Mouse (Mus musculus) naive thymus-derived CD4-positive, alpha-beta T cell, adult 2 months (primary cell): ENCODE results near the gene Slc16a12.
"Not testable (repeated sequence)": the region's sequence is repeated elsewhere in the genome, so short reads cannot be mapped to it uniquely, and the experiment has no call there.

Source experiments
- DNase-seq: peaks from one replicate; pipeline ENCODE4 v3.0.0-alpha.2; 2011; ENCODE audit warnings: low read depth

Slc16a12 gene

DNA sequence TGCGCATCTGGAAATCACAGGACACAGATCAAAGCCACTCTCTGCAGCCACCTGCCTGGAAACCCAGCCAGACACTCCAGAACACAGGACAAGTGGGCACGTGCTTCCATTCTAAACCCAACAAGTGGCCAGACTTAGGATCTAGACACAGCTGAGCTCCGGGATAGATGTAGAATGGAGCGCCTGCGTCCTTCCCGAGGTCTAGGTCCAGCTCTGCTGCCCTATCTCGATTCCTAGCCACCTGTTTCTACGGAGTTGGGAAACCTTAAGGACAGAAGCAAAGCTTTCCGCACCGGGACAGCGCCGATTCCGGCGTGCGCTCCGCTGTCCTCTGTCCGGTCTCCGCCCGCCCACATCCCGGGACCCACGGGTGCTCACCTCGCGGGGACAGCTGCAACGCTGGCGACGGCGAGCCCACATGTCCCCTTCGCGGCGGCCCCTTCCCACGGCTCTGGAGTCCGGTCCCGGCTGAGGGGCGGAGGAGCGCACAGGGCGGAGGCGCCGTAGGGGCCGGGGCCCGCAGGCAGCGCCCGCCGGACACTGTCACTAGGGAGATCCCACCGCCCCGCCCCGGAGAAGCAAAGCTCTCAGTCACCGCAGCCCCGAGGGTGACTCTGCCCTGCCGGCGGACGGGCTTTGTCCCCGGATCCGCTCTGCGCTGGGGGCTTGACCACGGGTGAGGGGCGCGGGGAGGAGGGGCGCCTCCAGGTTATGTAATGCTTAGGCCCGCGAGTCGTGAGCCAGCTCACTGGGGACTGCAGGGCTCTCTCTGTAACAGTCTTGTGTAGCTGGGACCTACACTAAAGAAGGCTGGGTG lies at the start of gene Slc16a12:
Gene Slc16a12, minus strand, starts transcription at position 602 of the 817 bp plus-strand sequence.
- no peak for DNase-seq

DNA sequence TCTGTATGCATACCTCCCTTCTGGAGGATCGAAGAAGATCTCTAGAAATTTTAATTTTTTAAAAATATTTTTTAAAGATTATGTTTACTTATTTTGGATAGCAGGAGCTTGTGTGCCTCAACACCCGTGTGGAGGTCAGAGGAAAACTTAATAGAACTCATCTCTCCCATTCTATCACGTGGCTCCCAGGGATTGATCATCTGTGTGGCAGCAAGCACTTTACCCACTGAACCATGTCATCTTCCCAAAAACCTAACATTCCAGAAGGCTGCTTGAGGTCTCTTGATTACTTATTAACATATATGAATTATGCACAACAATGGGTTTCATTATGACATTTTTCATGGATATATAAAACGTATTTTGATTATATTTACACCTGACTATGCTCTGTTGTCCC lies 49.3 kb upstream of the Slc16a12 start:
- DNase-seq, result no peak

DNA sequence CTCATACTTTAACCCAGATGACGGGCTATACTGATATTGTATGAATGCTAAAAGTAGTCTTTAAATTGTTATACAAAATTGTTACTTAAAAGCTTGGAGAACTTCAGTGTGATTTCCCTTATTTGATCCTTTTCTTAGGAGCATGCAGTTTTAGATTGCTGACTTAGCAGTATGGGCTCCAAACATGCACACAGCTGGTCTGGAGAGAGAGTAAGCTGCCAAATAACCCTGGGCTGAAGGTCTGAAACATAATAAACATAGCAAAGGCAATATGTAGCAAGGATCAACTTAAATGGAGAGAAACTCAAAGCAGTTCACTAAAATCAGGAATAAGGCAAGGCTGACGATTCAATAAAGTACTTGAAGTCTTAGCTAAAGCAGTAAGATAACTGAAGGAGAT lies 35.4 kb upstream of the Slc16a12 start:
- DNase-seq, result no peak

GRCm38 (mm10) chr19:34778993-34779392 lies 31.9 kb upstream of the Slc16a12 start:
- DNase-seq, result no peak

GRCm38 (mm10) chr19:34778098-34778497 lies 31.0 kb upstream of the Slc16a12 start:
- DNase-seq, result no peak

DNA sequence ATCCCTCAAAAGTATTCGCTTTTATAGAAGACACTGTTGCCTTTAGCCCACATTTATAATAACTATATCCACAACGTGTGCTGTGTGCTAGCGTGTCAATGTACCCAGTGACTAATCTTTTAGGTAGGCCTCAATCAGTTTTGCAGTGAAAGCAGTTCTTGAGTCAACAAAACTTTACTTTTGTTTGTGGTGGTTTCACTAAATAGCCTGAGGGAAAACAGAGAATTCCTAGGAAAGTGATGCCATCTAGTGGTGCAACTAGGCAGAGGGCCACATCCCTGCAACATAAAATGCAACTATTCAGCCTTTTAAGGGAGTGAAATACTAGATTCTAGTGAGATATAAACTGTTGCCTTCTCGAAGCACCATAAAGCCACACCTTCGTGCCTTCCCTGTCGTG lies 25.7 kb upstream of the Slc16a12 start:
- DNase-seq, result peak; percentile 54

- no peak for DNase-seq
Measured at GRCm38 (mm10) chr19:34770764-34771163, 23.7 kb upstream of the Slc16a12 start.

GRCm38 (mm10) chr19:34758754-34759153 lies 11.7 kb upstream of the Slc16a12 start:
- no peak for DNase-seq

DNA sequence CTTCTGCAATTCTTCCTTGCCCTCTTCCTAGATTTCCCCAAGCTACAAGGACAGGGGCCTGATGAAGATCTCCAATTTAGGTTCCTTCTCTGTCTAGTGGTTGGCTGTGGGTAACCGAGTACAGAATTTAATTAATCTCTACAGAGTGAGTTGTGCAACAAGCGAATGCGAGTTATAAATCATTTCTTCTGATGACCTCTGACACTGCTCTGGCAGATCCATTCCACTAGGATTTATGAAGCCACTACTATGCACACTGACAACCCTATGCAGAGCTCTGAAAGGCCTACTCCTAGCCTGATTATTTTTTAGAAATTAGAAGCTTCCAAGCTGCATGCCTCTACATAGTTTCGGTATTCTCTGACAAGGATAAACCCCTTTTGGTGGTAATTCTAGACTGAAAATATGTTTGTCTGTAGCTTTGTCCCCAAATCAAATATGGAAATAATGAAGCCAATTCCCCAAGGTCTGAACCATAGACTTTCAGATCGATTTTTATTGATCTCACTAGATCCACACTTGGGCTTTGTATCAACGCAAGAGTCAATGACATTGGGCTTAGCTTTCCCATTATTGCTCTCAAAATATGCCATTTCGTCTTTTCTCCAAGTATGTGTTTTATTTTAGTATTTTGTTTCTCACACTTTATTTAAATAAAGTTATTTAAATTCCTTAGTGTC lies 9.6 kb upstream of the Slc16a12 start:
- no peak for DNase-seq

DNA sequence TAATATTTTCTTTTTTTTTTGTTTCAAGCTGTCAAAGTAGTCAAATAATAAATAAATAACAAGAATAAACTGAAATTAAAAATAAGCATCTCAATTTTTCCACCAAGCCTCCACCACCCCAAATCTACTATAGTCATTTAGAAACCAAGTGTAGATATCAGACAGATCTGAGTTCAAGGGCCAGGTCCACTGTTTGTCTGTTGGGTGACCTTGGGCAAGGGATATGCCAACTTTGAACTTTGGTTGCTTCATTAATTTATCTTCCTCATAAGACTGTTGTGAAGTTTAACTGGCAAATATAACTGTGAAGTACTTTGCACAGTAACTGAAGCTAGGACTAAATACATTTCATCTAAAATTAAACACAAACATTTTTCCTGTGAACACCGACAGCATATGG lies 8.6 kb upstream of the Slc16a12 start:
- DNase-seq, result no peak

DNA sequence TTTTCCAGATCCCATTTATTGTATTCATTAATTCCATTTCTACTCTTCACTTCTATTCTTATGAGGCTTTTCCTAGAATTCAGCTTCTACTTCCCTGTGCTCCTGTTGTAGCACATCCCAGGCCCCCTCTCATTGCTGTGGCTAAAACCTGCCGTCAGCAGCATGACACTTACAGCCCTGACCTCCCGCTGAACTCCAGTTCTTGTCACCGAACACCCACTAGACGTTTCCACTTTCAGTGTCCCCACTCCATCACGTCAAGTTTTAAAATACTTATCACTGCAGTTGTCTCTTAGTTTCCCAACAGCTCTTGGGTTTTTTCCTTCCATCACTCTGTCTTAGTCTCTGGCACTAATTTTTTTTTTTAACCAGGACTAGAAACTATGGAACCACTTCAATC lies 6.2 kb upstream of the Slc16a12 start:
- no peak for DNase-seq

DNA sequence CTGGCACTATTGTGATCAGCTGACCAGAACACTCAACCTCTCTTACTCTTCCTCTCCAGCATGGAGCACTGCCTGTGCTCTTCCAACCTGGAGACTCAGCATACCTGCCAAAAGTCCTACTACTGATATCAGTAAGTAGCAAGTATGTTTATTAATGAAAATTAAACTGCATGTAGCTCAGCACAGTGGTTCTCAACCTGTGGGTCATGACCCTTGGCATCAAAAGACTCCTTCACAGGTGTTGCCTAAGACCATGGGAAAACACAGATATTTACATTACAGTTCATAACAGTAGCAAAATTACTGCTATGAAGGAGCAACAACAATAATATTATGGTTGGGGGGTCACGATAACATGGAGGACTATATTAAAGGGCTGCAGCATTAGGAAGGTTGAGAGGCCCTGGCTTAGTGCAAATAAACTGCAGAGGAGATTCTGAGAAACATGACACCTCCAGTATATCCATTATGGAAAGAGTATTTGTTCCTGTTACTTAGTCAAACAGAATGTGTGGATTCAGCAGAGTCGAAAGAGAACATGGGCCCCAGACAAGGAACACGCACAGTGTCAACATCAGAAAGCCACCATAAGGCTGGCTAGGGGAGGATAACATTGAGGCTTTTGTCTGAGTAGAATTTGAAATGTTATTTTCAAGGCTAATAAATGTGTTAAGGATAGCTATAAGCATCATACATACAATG lies 5.5 kb upstream of the Slc16a12 start:
- DNase-seq, result no peak

- peak; percentile 18 for DNase-seq
Measured at GRCm38 (mm10) chr19:34751150-34751549, 4.1 kb upstream of the Slc16a12 start.

DNA sequence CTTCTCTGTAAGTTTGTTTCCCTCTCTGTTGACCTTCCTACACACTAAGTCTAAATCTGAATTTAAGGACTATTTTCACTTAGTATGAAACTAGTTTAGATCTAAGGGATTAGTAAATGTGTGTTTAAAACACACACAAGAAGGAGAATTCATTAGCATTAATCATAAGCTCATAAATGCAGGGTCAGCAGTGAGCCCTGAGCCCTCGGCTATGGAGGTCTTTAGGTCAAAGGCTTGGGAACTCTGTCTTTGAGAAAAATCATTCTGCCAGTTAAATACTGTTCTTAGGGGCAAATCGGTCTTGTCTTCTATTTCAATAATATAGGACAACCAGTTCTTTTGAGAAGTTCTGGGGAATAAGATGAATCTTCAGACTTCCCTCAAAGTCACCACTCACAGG lies 1.9 kb upstream of the Slc16a12 start:
- no peak for DNase-seq

GRCm38 (mm10) chr19:34747969-34748368 lies 880 bp upstream of the Slc16a12 start:
- DNase-seq, result not testable (repeated sequence)

DNA sequence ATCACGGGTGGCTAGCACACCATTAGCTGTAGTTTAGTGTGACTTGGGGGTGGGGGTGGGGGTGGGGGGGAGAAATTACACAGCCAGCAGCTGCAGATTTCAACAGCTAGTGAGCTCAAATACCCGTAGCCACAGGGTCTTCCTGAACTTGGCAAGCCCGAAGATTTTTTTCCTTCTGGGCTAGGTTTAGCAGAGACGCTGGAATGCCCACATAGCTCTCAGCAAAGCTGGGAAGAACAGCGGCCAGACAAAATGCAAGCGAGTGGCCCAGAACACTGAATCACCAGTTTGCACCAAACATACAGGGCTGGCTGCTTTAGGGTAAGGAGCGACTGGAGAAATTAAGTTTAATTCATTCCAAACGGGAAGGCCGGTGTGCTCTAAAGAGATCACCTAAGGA lies 888 bp downstream of the Slc16a12 start:
- no peak for DNase-seq

DNA sequence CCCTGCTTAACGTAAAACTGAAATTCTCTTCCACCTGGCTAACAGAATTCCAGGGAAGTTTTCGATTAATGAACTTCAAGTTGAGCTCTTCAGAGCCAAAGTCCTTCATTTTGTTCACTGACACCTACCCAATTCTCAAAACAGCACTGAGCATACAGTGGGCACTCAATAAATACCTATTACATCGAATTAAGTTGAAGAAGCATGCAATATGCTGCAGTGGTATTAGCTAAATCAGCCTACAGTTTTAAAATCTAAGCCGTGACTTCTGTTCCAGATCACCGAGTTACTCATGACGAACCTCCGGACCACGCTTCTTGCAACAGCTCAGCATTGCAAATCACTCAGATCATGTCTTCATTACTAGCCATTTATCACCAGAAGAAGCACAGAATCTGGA lies 2.1 kb downstream of the Slc16a12 start:
- DNase-seq, result no peak

GRCm38 (mm10) chr19:34737916-34738315 lies 9.2 kb downstream of the Slc16a12 start:
- no peak for DNase-seq

GRCm38 (mm10) chr19:34735900-34736299 lies 11.2 kb downstream of the Slc16a12 start:
- DNase-seq, result no peak

GRCm38 (mm10) chr19:34733020-34733419 lies 14.1 kb downstream of the Slc16a12 start:
- no peak for DNase-seq

DNA sequence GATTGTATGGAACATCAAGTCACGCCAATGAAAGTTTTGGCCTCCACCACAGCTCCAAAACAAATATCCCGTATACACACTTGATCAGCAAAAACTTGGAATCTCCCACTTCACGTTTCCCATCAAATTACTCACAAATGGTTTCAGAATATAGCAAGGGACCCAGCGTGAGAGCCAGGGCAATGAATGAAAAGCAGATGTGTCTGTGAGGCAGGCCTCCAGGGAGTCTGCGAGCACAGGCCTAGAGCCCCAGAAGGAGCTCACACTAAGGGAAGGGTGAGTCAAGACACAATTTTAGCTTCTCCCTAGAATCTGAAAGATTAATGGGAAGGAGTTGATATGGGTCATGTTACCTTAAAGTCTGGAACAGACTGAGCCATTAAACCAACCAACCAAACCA lies 15.7 kb downstream of the Slc16a12 start:
- DNase-seq, result no peak

- DNase-seq, result no peak
Measured at GRCm38 (mm10) chr19:34730584-34730983, 16.5 kb downstream of the Slc16a12 start.

DNA sequence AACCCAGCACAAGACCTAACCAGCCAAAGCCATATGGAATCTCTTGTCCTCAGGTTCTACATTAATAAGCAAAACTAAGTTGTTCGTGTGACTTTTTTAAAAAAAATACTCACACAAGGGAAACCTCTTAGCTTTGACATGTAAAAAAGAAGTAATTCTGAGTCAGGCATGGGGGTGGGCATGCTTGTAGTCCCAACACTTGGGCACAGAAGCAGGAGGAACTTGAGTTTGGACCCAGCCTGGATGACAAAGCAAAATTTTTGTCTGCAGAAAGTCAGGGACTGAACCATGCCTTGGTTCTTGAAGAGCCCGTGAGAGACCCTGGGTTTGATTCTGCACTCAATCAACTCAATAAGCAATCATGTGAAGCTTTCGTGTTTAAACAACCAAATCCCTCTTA lies 17.6 kb downstream of the Slc16a12 start:
- DNase-seq, result no peak
